Mouse (Mus musculus) hindbrain, postnatal 0 days (tissue): Measurements from ENCODE around the gene Itm2b. TPM values are rescaled to one million over a fixed set of nuclear protein-coding genes. Genes with fewer than 3 reads are reported as not detected.

ENCODE experiments used
- ATAC-seq: fragments of 200-750 bp; cut with Nextera tagmentation; 2 replicates; pipeline ENCODE4 v1.8.0; 2017; ENCODE audit warnings: mild to moderate bottlenecking, moderate TSS enrichment, moderate library complexity
- DNase-seq: peaks from one replicate; pipeline ENCODE4 v3.0.0-alpha.2; 2015; ENCODE audit warnings: low spot score
- H3K27ac ChIP-seq: fragments of 300-500 bp; sonication (generic); 2 replicates; pipeline ENCODE4 v1.5.1; 2014; ENCODE audit warnings: mild to moderate bottlenecking
- H3K27me3 ChIP-seq: fragments of 300-500 bp; sonication (generic); 2 replicates; pipeline ENCODE4 v1.6.1; 2014; ENCODE audit warnings: low read length, mixed read lengths; ENCODE audit not compliant: insufficient read depth
- H3K36me3 ChIP-seq: fragments of 300-500 bp; sonication (generic); 2 replicates; pipeline ENCODE4 v1.6.1; 2014; ENCODE audit warnings: low read length, mixed read lengths; ENCODE audit not compliant: insufficient read depth
- H3K4me1 ChIP-seq: fragments of 300-500 bp; sonication (generic); 2 replicates; pipeline ENCODE4 v1.6.1; 2014; ENCODE audit warnings: antibody characterized with exemption, low read length, mixed read lengths; ENCODE audit not compliant: insufficient read depth
- H3K4me2 ChIP-seq: fragments of 300-500 bp; sonication (generic); 2 replicates; pipeline ENCODE4 v1.6.1; 2014; ENCODE audit warnings: low read depth, mild to moderate bottlenecking, low read length, moderate library complexity, mixed read lengths
- H3K4me3 ChIP-seq: fragments of 300-500 bp; sonication (generic); 2 replicates; pipeline ENCODE4 v1.5.1; 2014; ENCODE audit warnings: low read length
- H3K9ac ChIP-seq: fragments of 300-500 bp; sonication (generic); replicated peaks from 2 replicates; pipeline ENCODE4 v1.6.1; 2014; ENCODE audit warnings: mild to moderate bottlenecking, low read length, moderate library complexity, mixed read lengths
- H3K9me3 ChIP-seq: fragments of 300-500 bp; sonication (generic); 2 replicates; pipeline ENCODE4 v1.6.1; 2016; ENCODE audit warnings: low read length, mixed read lengths
- CTCF ChIP-seq: IDR thresholded peaks from 2 replicates; pipeline ENCODE4 v1.5.1; 2016; ENCODE audit warnings: antibody characterized with exemption, control low read depth, low read depth
- WGBS: fragments of 180-500 bp; shearing (Covaris S2); extraction: QIAGEN DNeasy Blood & Tissue Kit; methylation state at CpG from one replicate; pipeline ENCODE4 v1.1.7; 2014; 5-methylcytosine and 5-hydroxymethylcytosine counted together
- polyA plus RNA-seq: library from polyadenylated mRNA; unstranded; fragments of >200 nt; fragmentation: Nextera tagmentation; extraction: Ambion mirVana; gene quantifications from 2 replicates; pipeline ENCODE4 v1.2.1, GENCODE M21; 2015
- total RNA-seq: library from RNA; depleted of rRNA; stranded (reverse); fragments of >200 nt; gene quantifications from 2 replicates; pipeline ENCODE4 v1.2.3, GENCODE M21; 2014

The Itm2b gene
- total and polyA plus RNA-seq, 2 experiments from 2014 or later: 446 to 1,059 TPM

- Histone ChIP-seq H3K27ac (no peak overlapping the region), H3K27me3 (no peaks in the 10 kb centered on the region), H3K4me1 (no peaks in the 10 kb centered on the region), H3K4me3 (no peak overlapping the region), H3K9ac (no peak overlapping the region), H3K36me3 (no peaks in the 10 kb centered on the region), H3K4me2 (no peak overlapping the region), H3K9me3 (no peaks in the 10 kb centered on the region)
- WGBS: 87% methylated on average over 3 of the region's 3 CpGs
- no peak for ATAC-seq
- no peak for TF ChIP-seq CTCF
- no peak for DNase-seq
These were observed 45.5 kb downstream of the Itm2b start for GRCm38 (mm10) chr14:73339615-73340014.

- no peak overlapping the region for H3K4me3 ChIP-seq
- no peak overlapping the region for H3K4me2 ChIP-seq
- H3K9ac ChIP-seq: no peak overlapping the region
- no peaks in the 10 kb centered on the region for H3K36me3 ChIP-seq
- no peak for TF ChIP-seq CTCF
- no peaks in the 10 kb centered on the region for H3K9me3 ChIP-seq
- H3K27ac ChIP-seq: no peak overlapping the region
- 82% methylated on average over 6 of the region's 6 CpGs for WGBS
- H3K27me3 ChIP-seq: no peaks in the 10 kb centered on the region
- no peak for ATAC-seq
- H3K4me1 ChIP-seq: no peaks in the 10 kb centered on the region
- no peak for DNase-seq
These were observed 48.6 kb downstream of the Itm2b start for GRCm38 (mm10) chr14:73336316-73337080.

GRCm38 (mm10) chr14:73334926-73335805 lies 49.9 kb downstream of the Itm2b start:
- DNase-seq (no peak), ATAC-seq (no peak)
- Histone ChIP-seq H3K27me3 (no peaks in the 10 kb centered on the region), H3K27ac (no peak overlapping the region), H3K4me2 (0 out of 2 replicates have a peak overlapping the region, but pooled peaks have one; percentile 10), H3K4me1 (no peaks in the 10 kb centered on the region), H3K9ac (no peak overlapping the region), H3K9me3 (no peaks in the 10 kb centered on the region), H3K36me3 (no peaks in the 10 kb centered on the region), H3K4me3 (no peak overlapping the region)
- TF ChIP-seq CTCF: no peak
- WGBS: 61% methylated on average over 22 of the region's 22 CpGs

GRCm38 (mm10) chr14:73333880-73334279 lies 51.2 kb downstream of the Itm2b start:
- ATAC-seq: no peak
- no peak overlapping the region for H3K4me2 ChIP-seq
- WGBS: 90% methylated on average over 3 of the region's 3 CpGs

GRCm38 (mm10) chr14:73331386-73331785 lies 53.7 kb downstream of the Itm2b start:
- H3K36me3 ChIP-seq: no peaks in the 10 kb centered on the region
- no peak overlapping the region for H3K4me3 ChIP-seq
- ATAC-seq (no peak), DNase-seq (no peak)
- H3K4me2 ChIP-seq: no peak overlapping the region
- no peaks in the 10 kb centered on the region for H3K4me1 ChIP-seq
- H3K9me3 ChIP-seq: no peaks in the 10 kb centered on the region
- H3K9ac ChIP-seq: no peak overlapping the region
- H3K27ac ChIP-seq: no peak overlapping the region
- no peaks in the 10 kb centered on the region for H3K27me3 ChIP-seq
- WGBS: 93% methylated on average over 4 of the region's 4 CpGs
- no peak for TF ChIP-seq CTCF

More at GRCm38 (mm10) chr14:73333880-73334279, 51.2 kb downstream of the Itm2b start:
- no peak overlapping the region for H3K4me3 ChIP-seq
- no peaks in the 10 kb centered on the region for H3K9me3 ChIP-seq
- no peaks in the 10 kb centered on the region for H3K27me3 ChIP-seq
- no peak overlapping the region for H3K9ac ChIP-seq
- no peak for DNase-seq
- no peak overlapping the region for H3K27ac ChIP-seq
- TF ChIP-seq CTCF: no peak
- H3K4me1 ChIP-seq: no peaks in the 10 kb centered on the region
- no peaks in the 10 kb centered on the region for H3K36me3 ChIP-seq

- no peaks in the 10 kb centered on the region for H3K4me1 ChIP-seq
- no peak overlapping the region for H3K27ac ChIP-seq
- H3K9ac ChIP-seq: no peak overlapping the region
- no peaks in the 10 kb centered on the region for H3K27me3 ChIP-seq
- 73% methylated on average over 2 of the region's 2 CpGs for WGBS
- H3K36me3 ChIP-seq: no peaks in the 10 kb centered on the region
- no peak overlapping the region for H3K4me2 ChIP-seq
- TF ChIP-seq CTCF: no peak
- DNase-seq (no peak), ATAC-seq (no peak)
- no peaks in the 10 kb centered on the region for H3K9me3 ChIP-seq
- no peak overlapping the region for H3K4me3 ChIP-seq
These were observed 55.2 kb downstream of the Itm2b start for GRCm38 (mm10) chr14:73329871-73330270.
